ENCODE assay signal across 23 mouse cellular contexts in the genomic region with DNA sequence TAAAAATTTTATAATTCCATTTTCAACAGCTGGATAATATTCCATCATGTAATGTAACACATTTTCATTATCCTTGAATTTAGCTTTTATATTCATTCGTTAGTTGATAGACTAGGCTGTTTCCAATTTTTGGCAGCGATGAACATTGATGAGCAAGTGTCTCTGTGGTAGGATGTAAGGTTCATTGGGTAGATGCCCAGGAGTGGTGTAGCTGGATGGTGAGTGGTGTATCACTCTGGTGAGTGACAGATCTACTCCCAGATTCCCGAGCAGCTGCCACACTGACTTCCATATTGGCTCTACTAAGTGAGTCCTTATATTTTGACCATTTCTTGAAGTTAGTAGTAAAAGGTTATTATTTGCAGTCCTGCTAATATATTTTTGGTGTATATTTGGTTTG.
"Had no signal": no experiment of that assay in that cellular context is flagged by ENCODE, and none has a peak within 500 bp of the region (broad histone marks: within the 10 kb centered on the region; RNA-seq: fewer than 3 reads in every experiment).

No protein-coding gene starts in this region.

- H3K27me3 ChIP-seq: heart, embryonic 13.5 days; heart, embryonic 15.5 days; hindbrain, embryonic 13.5 days; limb, embryonic 13.5 days; limb, embryonic 15.5 days; liver, embryonic 12.5 days had no signal

- H3K9me3 ChIP-seq: heart, embryonic 15.5 days; hindbrain, embryonic 13.5 days; limb, embryonic 13.5 days; limb, embryonic 15.5 days; liver, embryonic 12.5 days had no signal

- H3K36me3 ChIP-seq: heart, embryonic 13.5 days; heart, embryonic 15.5 days; hindbrain, embryonic 13.5 days; limb, embryonic 13.5 days; limb, embryonic 15.5 days; liver, embryonic 12.5 days had no signal

- ATAC-seq: hindbrain, embryonic 16.5 days; intestine, embryonic 16.5 days; liver, embryonic 12.5 days had no signal

- H3K4me3 ChIP-seq: heart, adult 2 months; heart, embryonic 13.5 days; heart, embryonic 15.5 days; hindbrain, embryonic 13.5 days; limb, embryonic 13.5 days; limb, embryonic 15.5 days; liver, embryonic 12.5 days had no signal

- H3K9ac ChIP-seq: heart, embryonic 13.5 days; heart, embryonic 15.5 days; hindbrain, embryonic 13.5 days; limb, embryonic 13.5 days; limb, embryonic 15.5 days; liver, embryonic 12.5 days; liver, embryonic 14.5 days had no signal

- H3K4me1 ChIP-seq: heart, embryonic 13.5 days; heart, embryonic 15.5 days; hindbrain, embryonic 13.5 days; limb, embryonic 13.5 days; limb, embryonic 15.5 days; liver, embryonic 12.5 days had no signal

- DNase-seq: gastrocnemius, postnatal 14 days; gastrocnemius, postnatal 36 days; heart, adult 11 months; heart, adult 2 months; heart, postnatal 14 days; heart, postnatal 36 days; kidney, adult 11 months; kidney, adult 2 months; kidney, adult 9 months; kidney, postnatal 10 days; kidney, postnatal 25 days; kidney, postnatal 4 days; left cerebral cortex, postnatal 4 days had no signal

- H3K4me2 ChIP-seq: heart, embryonic 11.5 days; heart, embryonic 13.5 days; heart, embryonic 15.5 days; hindbrain, embryonic 13.5 days; limb, embryonic 13.5 days; limb, embryonic 15.5 days; liver, embryonic 12.5 days had no signal

- H3K27ac ChIP-seq: heart, adult 2 months; heart, embryonic 13.5 days; heart, embryonic 15.5 days; hindbrain, embryonic 13.5 days; limb, embryonic 13.5 days; limb, embryonic 15.5 days; liver, embryonic 12.5 days; liver, embryonic 14.5 days had no signal
